Comparison of ENCODE assay signal across 15 mouse cellular contexts in the genomic region with DNA sequence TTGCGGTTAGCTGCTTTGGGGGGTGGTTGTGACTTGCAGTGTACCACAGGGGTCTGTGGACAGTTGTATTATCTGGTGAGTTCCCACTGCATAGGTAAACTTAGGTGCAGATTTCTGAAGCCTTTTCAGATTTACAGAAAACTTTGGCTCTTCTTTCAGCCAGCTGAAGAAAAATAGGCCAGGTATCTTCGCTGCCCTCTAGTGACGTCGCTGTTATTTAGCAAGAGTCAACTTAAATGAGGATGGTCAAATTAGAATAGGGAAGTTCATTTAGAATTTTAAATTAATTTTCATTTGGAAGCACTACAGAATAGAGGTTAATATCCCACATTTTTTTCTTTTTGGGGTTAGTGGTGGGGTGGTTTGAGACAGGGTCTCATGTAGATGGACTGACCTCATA. TPM values are rescaled to one million over a fixed set of nuclear protein-coding genes. Genes with fewer than 3 reads are reported as not detected.
A peak's percentile ranks its signal among the peaks of the same experiment; 100 is the strongest.
DNase-seq lines count a peak whose midpoint lies in the region; ATAC-seq and TF ChIP-seq lines count a peak whose summit lies in the region.
"Had no signal": no experiment of that assay in that cellular context is flagged by ENCODE, and none has a peak within 500 bp of the region (broad histone marks: within the 10 kb centered on the region; RNA-seq: fewer than 3 reads in every experiment).

No protein-coding gene starts in this region.

- no peaks in the 10 kb centered on the region for H3K9me3 ChIP-seq in kidney, embryonic 15.5 days (replicated peaks)
- no peaks in the 10 kb centered on the region for H3K9me3 ChIP-seq in midbrain, embryonic 14.5 days (ENCODE audit: control insufficient read depth, low read length)
- no peaks in the 10 kb centered on the region for H3K9me3 ChIP-seq in midbrain, embryonic 16.5 days (replicated peaks; ENCODE audit: control insufficient read depth, low read length, poor library complexity, severe bottlenecking)
- H3K9me3 ChIP-seq: limb, embryonic 13.5 days had no signal

- peak; percentile 33; the same call in 1 of the 2 replicates for TF ChIP-seq CTCF in brain, embryonic 14.5 days (IDR thresholded peaks at IDR 0.05; ENCODE audit: borderline replicate concordance, extremely low read depth, insufficient read depth, insufficient read length)

- H3K4me3 ChIP-seq in kidney, embryonic 15.5 days (replicated peaks) = no peak overlapping the region
- H3K4me3 ChIP-seq in midbrain, embryonic 14.5 days (replicated peaks; ENCODE audit: low read depth, low read length) = no peak overlapping the region
- H3K4me3 ChIP-seq in midbrain, embryonic 16.5 days (ENCODE audit: low read depth, low read length) = no peak overlapping the region
- H3K4me3 ChIP-seq: limb, embryonic 13.5 days had no signal

- no peak for ATAC-seq in kidney, embryonic 15.5 days (replicated peaks; ENCODE audit: low FRiP score)
- no peak for ATAC-seq in midbrain, embryonic 14.5 days (ENCODE audit: low FRiP score, low TSS enrichment)
- ATAC-seq in midbrain, embryonic 16.5 days = no peak
- ATAC-seq: hindbrain, embryonic 16.5 days had no signal

- intact Hi-C loops in left cerebral cortex, postnatal 4 days (cut with DNase I) = loop anchor here (10.0 kb wide), 2 partner anchors 751 to 1091 kb away; no protein-coding TSS in a partner anchor

- no peak for TF ChIP-seq POLR2A in brain, embryonic 14.5 days (IDR thresholded peaks at IDR 0.05; ENCODE audit: borderline replicate concordance, extremely low read depth, insufficient read depth, insufficient read length, poor library complexity, severe bottlenecking)

- 64% methylated on average over 4 of the region's 4 CpGs for WGBS in kidney, embryonic 15.5 days
- WGBS in midbrain, embryonic 14.5 days = 59% methylated on average over 4 of the region's 4 CpGs
- 57% methylated on average over 4 of the region's 4 CpGs for WGBS in midbrain, embryonic 16.5 days

- H3K36me3 ChIP-seq in kidney, embryonic 15.5 days = no peaks in the 10 kb centered on the region
- no peaks in the 10 kb centered on the region for H3K36me3 ChIP-seq in midbrain, embryonic 14.5 days (ENCODE audit: control insufficient read depth, insufficient read depth, low read length)
- no peaks in the 10 kb centered on the region for H3K36me3 ChIP-seq in midbrain, embryonic 16.5 days (ENCODE audit: control insufficient read depth, insufficient read depth, low read length)
- H3K36me3 ChIP-seq: limb, embryonic 13.5 days had no signal

- H3K4me1 ChIP-seq in kidney, embryonic 15.5 days = peaks cover 11% of the 10 kb centered on the region
- no peaks in the 10 kb centered on the region for H3K4me1 ChIP-seq in midbrain, embryonic 14.5 days (ENCODE audit: control insufficient read depth, insufficient read depth, low read length)
- H3K4me1 ChIP-seq in midbrain, embryonic 16.5 days (ENCODE audit: control insufficient read depth, insufficient read depth, low read length) = no peaks in the 10 kb centered on the region
- H3K4me1 ChIP-seq: limb, embryonic 13.5 days had no signal

- DNase-seq in kidney, adult 9 months = peak; percentile 5
- DNase-seq in midbrain, embryonic 14.5 days = peak; percentile 50
- DNase-seq in ES-CJ7 (ENCODE audit: low read depth, low spot score) = peak; percentile 24
- peak; percentile 29 for DNase-seq in brain, embryonic 14.5 days (ENCODE audit: low read depth)
- no peak for DNase-seq in left cerebral cortex, postnatal 4 days
- no peak for DNase-seq in retina, embryonic 14.5 days (ENCODE audit: low spot score)
- DNase-seq: cerebellum, adult 2 months; lung, adult 2 months; right cerebral cortex, postnatal 4 days; thymus, postnatal 36 days had no signal

- peaks cover 39% of the 10 kb centered on the region for H3K27me3 ChIP-seq in kidney, embryonic 15.5 days
- H3K27me3 ChIP-seq in midbrain, embryonic 14.5 days (ENCODE audit: control insufficient read depth, insufficient read depth, low read length) = no peaks in the 10 kb centered on the region
- no peaks in the 10 kb centered on the region for H3K27me3 ChIP-seq in midbrain, embryonic 16.5 days (ENCODE audit: control insufficient read depth, insufficient read depth, low read depth, low read length)

- H3K9ac ChIP-seq in kidney, embryonic 15.5 days = no peak overlapping the region
- H3K9ac ChIP-seq in midbrain, embryonic 14.5 days (replicated peaks; ENCODE audit: low read length) = no peak overlapping the region
- no peak overlapping the region for H3K9ac ChIP-seq in midbrain, embryonic 16.5 days (ENCODE audit: low read depth, low read length)
- H3K9ac ChIP-seq: limb, embryonic 13.5 days had no signal

- no peak overlapping the region for H3K27ac ChIP-seq in kidney, embryonic 15.5 days
- H3K27ac ChIP-seq in midbrain, embryonic 14.5 days (replicated peaks; ENCODE audit: low read depth, low read length) = no peak overlapping the region
- H3K27ac ChIP-seq in midbrain, embryonic 16.5 days (ENCODE audit: low read length) = no peak overlapping the region
- H3K27ac ChIP-seq: limb, embryonic 13.5 days had no signal

- no peak overlapping the region for H3K4me2 ChIP-seq in kidney, embryonic 15.5 days
- H3K4me2 ChIP-seq in midbrain, embryonic 14.5 days (ENCODE audit: low read length) = no peak overlapping the region
- H3K4me2 ChIP-seq in midbrain, embryonic 16.5 days (ENCODE audit: low read length) = no peak overlapping the region
- H3K4me2 ChIP-seq: limb, embryonic 13.5 days had no signal

RNA-seq across cellular contexts. Expression of a gene that starts 30.6 kb away (rescaled TPM):
- polyA plus RNA-seq in kidney, embryonic 15.5 days (2015; fragmentation: Nextera tagmentation; extraction: Ambion mirVana) = 0.24 and 0.27 TPM in 2 replicates
- 3.3 and 5.3 TPM in 2 replicates for polyA plus RNA-seq in midbrain, embryonic 14.5 days (2014; fragmentation: Nextera tagmentation; extraction: Ambion mirVana)
- 4.1 and 4.6 TPM in 2 replicates for polyA plus RNA-seq in midbrain, embryonic 16.5 days (2015; fragmentation: Nextera tagmentation; extraction: Ambion mirVana)
- polyA plus RNA-seq in brain, embryonic 14.5 days (2012; rRNA removed) = 10.9 and 12.5 TPM in 2 replicates
- total RNA-seq in left cerebral cortex, postnatal 4 days (2021) = 10 to 100 TPM; 10.2 to 10.7 TPM
- polyA plus RNA-seq: heart, postnatal 0 days had no signal

Comparison
In these comparisons a context has a peak if more than half of its experiments do, and no peak if none do; other contexts are left out.
1. DNase-seq: peak in kidney, adult 9 months (single experiment), midbrain, embryonic 14.5 days (single experiment), ES-CJ7 (single experiment) and brain, embryonic 14.5 days (single experiment); none in left cerebral cortex, postnatal 4 days (single experiment) and retina, embryonic 14.5 days (single experiment).